Mouse (Mus musculus): ENCODE measurements around the gene Srrm3. TPM values are rescaled to one million over a fixed set of nuclear protein-coding genes. Genes with fewer than 3 reads are reported as not detected.
A peak's percentile ranks its signal among the peaks of the same experiment; 100 is the strongest.

Gene Srrm3
- polyA plus RNA-seq, 1 experiment from 2014 or later = 3.6 TPM

DNA sequence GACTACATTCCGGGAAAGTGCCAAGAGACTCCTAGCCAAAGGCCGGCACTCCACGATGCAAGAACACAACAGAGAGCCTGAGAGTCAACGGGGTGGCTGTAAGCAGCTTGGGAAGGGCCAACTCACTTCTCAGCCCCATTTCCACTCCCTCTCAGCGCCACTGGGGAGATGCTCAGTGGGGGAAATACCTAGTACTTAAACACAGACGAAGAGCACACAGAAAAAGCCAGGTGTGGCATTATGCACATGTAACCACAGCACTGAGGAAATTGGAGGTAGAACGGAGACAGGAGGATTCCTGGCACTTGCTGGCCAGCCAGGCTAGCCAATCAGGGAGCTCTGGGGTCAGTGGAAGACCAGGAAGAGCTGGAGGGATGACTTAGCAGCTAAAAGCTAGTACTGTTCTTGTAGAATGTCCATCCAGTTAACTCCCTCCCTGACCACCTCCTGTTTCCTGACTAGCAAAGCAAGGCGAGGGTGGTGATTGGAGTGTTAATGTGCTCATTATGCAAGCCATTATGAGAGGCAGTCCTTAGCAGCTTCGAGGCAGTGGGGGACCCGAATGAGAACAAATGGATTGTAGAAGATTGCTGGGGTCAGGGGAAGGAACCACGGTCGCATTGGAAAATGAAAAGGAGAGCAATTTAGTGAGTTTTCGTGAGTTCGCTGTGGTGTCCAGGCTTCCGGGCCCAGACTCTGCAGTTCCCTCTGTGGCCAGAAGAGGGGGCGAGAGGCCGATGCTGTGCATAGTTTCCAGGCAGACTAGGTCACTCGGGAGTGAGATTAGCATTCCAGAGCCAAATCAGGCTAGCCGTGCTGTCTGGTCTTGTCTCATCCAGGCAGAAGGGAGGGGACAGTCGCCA, 12.5 kb upstream of the Srrm3 start:
- no peaks in the 10 kb centered on the region for H3K9me3 ChIP-seq
- H3K36me3 ChIP-seq = peaks cover 28% of the 10 kb centered on the region
- H3K9ac ChIP-seq = peak overlapping the region; percentile 36; the same call in 1 of the 2 replicates
- peak overlapping the region; percentile 9; the same call in 1 of the 2 replicates for H3K4me3 ChIP-seq
- H3K4me1 ChIP-seq = no peaks in the 10 kb centered on the region; the same call in 1 of the 2 replicates
- H3K4me2 ChIP-seq (replicated peaks) = peak overlapping the region; percentile 35
- 12% methylated on average over 20 of the region's 20 CpGs for WGBS
- no peaks in the 10 kb centered on the region for H3K27me3 ChIP-seq
- peak; percentile 80 for ATAC-seq (ENCODE audit: insufficient number of reproducible peaks, insufficient read depth, low FRiP score, low TSS enrichment)
- peak overlapping the region; percentile 50; the same call in 1 of the 2 replicates for H3K27ac ChIP-seq

DNA sequence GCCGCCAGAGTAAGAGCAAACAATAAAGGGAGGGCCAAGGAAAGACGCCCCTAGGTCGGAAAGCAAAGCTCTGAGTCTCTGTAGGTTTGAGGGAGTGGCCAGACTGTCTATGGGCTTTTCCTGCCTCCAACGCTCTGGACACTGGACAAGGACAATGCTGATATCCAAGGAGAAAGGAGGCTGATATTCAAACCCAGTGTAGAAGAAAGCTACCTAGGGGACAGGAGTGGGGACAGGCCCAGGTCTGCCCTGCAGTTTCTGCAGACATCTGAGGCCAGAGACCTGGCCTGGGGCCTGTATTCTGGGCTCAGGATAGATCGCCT, 11.9 kb upstream of the Srrm3 start:
- peaks cover 23% of the 10 kb centered on the region for H3K36me3 ChIP-seq
- WGBS = 11% methylated on average over 5 of the region's 5 CpGs
- H3K9me3 ChIP-seq = no peaks in the 10 kb centered on the region
- no peaks in the 10 kb centered on the region; the same call in 1 of the 2 replicates for H3K4me1 ChIP-seq
- H3K9ac ChIP-seq = peak overlapping the region; percentile 19; the same call in 1 of the 2 replicates
- H3K4me2 ChIP-seq (replicated peaks) = peak overlapping the region; percentile 35
- H3K27me3 ChIP-seq = no peaks in the 10 kb centered on the region
- ATAC-seq (ENCODE audit: insufficient number of reproducible peaks, insufficient read depth, low FRiP score, low TSS enrichment) = no peak
- peak overlapping the region; percentile 9; the same call in 1 of the 2 replicates for H3K4me3 ChIP-seq
- peak overlapping the region; percentile 50; the same call in 1 of the 2 replicates for H3K27ac ChIP-seq

DNA sequence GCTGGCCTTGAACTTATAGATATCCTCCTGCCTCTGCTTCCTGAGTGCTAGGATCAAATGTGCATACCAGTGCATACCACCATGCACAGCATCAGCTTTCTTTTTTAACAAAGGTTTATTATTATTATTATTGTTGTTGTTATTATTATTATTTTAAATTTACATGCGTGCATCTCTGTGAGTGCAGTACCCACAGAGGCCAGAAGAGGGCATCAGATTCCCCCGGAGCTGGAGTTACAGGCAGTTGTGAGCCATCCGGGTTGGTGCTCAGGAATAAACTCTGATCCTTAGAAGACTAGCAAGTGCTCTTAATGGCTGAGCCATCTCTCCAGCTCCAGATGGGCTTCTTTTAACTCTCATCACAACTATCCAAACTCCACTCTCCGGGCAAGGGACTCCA, 6.9 kb upstream of the Srrm3 start:
- Histone ChIP-seq H3K27me3 (no peaks in the 10 kb centered on the region), H3K36me3 (no peaks in the 10 kb centered on the region), H3K4me1 (peaks cover 11% of the 10 kb centered on the region), H3K4me2 (replicated peaks) (no peak overlapping the region), H3K4me3 (no peak overlapping the region), H3K9ac (no peak overlapping the region), H3K27ac (no peak overlapping the region), H3K9me3 (0 out of 2 replicates have a peak, but pooled peaks cover 2% of the 10 kb centered on the region)
- 36% methylated on average over 4 of the region's 4 CpGs for WGBS
- ATAC-seq (ENCODE audit: insufficient number of reproducible peaks, insufficient read depth, low FRiP score, low TSS enrichment) = no peak

DNA sequence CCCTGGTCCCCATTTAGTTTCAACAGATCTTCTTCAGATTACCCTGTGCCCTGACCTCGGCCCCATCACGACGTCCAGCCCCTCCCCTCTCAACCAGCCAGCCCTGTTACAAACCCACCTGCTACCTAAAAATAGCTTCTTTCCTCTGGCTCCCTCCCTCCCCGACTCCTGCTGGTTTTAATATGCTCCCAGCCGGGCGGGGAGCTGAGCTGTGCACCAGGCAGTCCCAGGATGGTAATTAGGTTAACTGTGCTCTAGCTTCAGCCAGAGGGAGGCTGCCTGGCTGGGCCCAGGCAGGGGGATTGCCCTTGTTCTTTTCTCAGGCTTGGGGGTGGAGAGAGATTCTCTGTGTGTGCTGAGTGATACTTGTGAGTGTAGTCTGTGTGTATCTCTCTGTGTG, 5.8 kb upstream of the Srrm3 start:
- Histone ChIP-seq H3K27ac (no peak overlapping the region), H3K9me3 (0 out of 2 replicates have a peak, but pooled peaks cover 2% of the 10 kb centered on the region), H3K4me1 (peaks cover 11% of the 10 kb centered on the region), H3K27me3 (no peaks in the 10 kb centered on the region), H3K4me3 (no peak overlapping the region), H3K36me3 (no peaks in the 10 kb centered on the region), H3K4me2 (replicated peaks) (no peak overlapping the region), H3K9ac (no peak overlapping the region)
- 0% methylated on average over 6 of the region's 6 CpGs for whole genome bisulfite sequencing
- ATAC-seq (ENCODE audit: insufficient number of reproducible peaks, insufficient read depth, low FRiP score, low TSS enrichment) = peak; percentile 66; the same call in 1 of the 2 replicates

DNA sequence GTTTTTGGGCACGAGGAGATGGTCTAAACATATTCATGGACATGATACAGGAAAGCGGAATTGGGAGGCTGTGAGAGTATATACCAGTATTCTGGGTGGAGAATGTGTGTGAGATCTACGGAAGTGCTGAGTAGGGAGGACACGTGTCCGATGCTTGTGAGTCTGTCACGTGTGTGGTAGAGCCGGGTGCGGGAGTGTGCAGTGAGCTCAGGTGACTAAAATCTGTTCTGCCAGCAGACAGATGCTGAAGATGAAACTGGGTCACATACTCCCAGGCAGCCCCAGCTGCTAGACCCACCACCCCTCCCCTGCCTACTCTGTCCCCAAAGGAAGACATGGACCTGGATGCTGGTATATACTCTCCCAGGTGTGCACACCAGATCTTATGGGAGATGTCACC, 4.0 kb upstream of the Srrm3 start:
- WGBS = 93% methylated on average over 8 of the region's 8 CpGs
- peaks cover 17% of the 10 kb centered on the region for H3K4me1 ChIP-seq
- H3K27ac ChIP-seq = no peak overlapping the region
- ATAC-seq (ENCODE audit: insufficient number of reproducible peaks, insufficient read depth, low FRiP score, low TSS enrichment) = no peak
- no peaks in the 10 kb centered on the region for H3K36me3 ChIP-seq
- H3K4me2 ChIP-seq (replicated peaks) = no peak overlapping the region
- no peaks in the 10 kb centered on the region for H3K27me3 ChIP-seq
- H3K4me3 ChIP-seq = no peak overlapping the region
- no peak overlapping the region for H3K9ac ChIP-seq
- H3K9me3 ChIP-seq = 0 out of 2 replicates have a peak, but pooled peaks cover 2% of the 10 kb centered on the region

DNA sequence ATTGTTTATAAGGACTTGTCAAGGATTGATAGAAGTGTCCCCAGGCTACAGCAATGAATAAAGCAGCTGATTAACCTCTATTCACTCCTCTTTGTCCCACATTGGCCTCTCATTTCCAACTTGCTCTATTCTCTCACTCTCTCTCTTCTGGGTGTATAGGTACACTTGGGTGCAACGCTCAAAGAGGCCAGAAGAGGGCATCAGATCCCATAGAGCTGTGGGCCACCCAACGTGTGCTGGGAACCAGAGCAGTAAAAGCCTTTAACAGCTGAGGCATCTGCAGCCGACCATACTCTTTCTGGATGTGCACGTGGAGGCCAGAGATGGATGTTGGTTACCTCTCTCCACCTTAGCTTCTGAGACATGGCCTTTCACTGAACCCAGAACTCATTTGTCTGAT, 3.6 kb upstream of the Srrm3 start:
- Histone ChIP-seq H3K27ac (no peak overlapping the region), H3K36me3 (no peaks in the 10 kb centered on the region), H3K4me1 (peaks cover 17% of the 10 kb centered on the region), H3K9me3 (0 out of 2 replicates have a peak, but pooled peaks cover 2% of the 10 kb centered on the region), H3K27me3 (no peaks in the 10 kb centered on the region), H3K4me2 (replicated peaks) (no peak overlapping the region), H3K4me3 (no peak overlapping the region), H3K9ac (no peak overlapping the region)
- WGBS = 64% methylated on average over 4 of the region's 4 CpGs
- no peak for ATAC-seq (ENCODE audit: insufficient number of reproducible peaks, insufficient read depth, low FRiP score, low TSS enrichment)

DNA sequence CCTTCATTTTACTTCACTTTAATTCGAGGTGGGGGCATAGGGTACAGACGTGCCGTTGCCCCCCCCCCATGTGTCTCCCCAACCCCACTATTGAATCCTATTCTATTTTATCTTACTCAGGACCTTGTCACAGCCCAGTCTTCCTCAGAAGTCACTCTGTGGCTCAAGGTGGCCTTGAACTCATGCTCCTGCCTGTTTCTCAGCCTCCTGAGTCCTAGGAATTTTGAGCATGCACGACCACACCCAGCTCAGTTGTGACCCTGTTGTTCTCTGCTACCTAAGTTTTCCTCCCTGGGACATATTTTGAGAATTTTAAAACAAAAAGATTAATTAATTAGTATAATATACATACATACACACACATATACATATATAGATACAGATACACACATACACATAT, 3.0 kb upstream of the Srrm3 start:
- no peak overlapping the region for H3K4me2 ChIP-seq (replicated peaks)
- no peak for ATAC-seq (ENCODE audit: insufficient number of reproducible peaks, insufficient read depth, low FRiP score, low TSS enrichment)
- WGBS = 78% methylated on average over 4 of the region's 4 CpGs

DNA sequence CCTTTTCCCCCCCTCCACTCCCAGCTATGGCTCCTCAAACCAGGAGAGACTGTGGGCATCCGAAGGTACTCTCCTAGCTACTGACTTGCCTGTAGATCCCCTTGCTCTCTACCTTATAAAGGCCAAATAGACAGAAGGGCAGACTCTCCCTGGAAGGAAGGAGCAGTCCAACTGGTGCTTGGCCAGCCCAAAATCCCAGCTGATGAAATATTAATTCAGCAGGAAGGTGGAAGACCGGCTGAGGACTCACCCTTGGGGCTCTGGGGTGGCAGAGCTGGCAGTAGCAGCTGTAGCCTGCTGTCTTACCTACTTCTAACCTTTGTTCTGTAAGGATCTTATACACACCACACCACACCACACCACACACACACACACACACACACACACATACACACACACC, 2.0 kb upstream of the Srrm3 start:
- no peak overlapping the region for H3K4me2 ChIP-seq (replicated peaks)
- no peaks in the 10 kb centered on the region for H3K36me3 ChIP-seq
- no peak overlapping the region for H3K4me3 ChIP-seq
- H3K4me1 ChIP-seq = peaks cover 17% of the 10 kb centered on the region
- H3K27ac ChIP-seq = no peak overlapping the region
- WGBS = 53% methylated on average over 2 of the region's 2 CpGs
- H3K9ac ChIP-seq = no peak overlapping the region
- no peaks in the 10 kb centered on the region for H3K27me3 ChIP-seq
- ATAC-seq (ENCODE audit: insufficient number of reproducible peaks, insufficient read depth, low FRiP score, low TSS enrichment) = no peak
- 0 out of 2 replicates have a peak, but pooled peaks cover 2% of the 10 kb centered on the region for H3K9me3 ChIP-seq

More for the DNA sequence above, 3.0 kb upstream of the Srrm3 start:
- Histone ChIP-seq H3K9me3 (0 out of 2 replicates have a peak, but pooled peaks cover 2% of the 10 kb centered on the region), H3K4me1 (peaks cover 17% of the 10 kb centered on the region), H3K9ac (no peak overlapping the region), H3K27ac (no peak overlapping the region), H3K4me3 (no peak overlapping the region), H3K36me3 (no peaks in the 10 kb centered on the region), H3K27me3 (no peaks in the 10 kb centered on the region)

DNA sequence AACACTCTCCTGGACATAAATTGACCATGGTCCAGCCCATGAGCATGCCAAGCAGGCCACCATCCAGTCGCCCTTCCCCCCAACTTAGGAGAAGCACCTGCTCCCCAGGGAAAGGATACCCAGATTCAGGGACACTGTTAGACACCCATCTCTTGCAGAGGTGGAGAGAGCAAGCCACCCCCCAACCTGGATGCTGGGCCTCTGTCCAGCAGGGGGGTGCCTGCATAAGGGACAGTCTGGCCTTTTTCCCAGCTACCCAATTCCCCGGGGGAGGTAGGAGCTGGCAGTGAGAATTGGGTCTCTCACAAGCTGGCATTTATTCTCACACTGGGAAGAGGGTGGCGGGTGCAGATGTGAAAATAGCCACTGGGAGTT, 560 bp downstream of the Srrm3 start:
- H3K36me3 ChIP-seq = no peaks in the 10 kb centered on the region
- peak overlapping the region; percentile 28; the same call in 1 of the 2 replicates for H3K4me2 ChIP-seq (replicated peaks)
- 0 out of 2 replicates have a peak overlapping the region, but pooled peaks have one; percentile 20 for H3K4me3 ChIP-seq
- H3K9ac ChIP-seq = no peak overlapping the region
- H3K27ac ChIP-seq = no peak overlapping the region
- H3K4me1 ChIP-seq = 0 out of 2 replicates have a peak, but pooled peaks cover 6% of the 10 kb centered on the region
- ATAC-seq (ENCODE audit: insufficient number of reproducible peaks, insufficient read depth, low FRiP score, low TSS enrichment) = no peak
- H3K27me3 ChIP-seq = no peaks in the 10 kb centered on the region
- 44% methylated on average over 3 of the region's 3 CpGs for WGBS
- 0 out of 2 replicates have a peak, but pooled peaks cover 2% of the 10 kb centered on the region for H3K9me3 ChIP-seq

DNA sequence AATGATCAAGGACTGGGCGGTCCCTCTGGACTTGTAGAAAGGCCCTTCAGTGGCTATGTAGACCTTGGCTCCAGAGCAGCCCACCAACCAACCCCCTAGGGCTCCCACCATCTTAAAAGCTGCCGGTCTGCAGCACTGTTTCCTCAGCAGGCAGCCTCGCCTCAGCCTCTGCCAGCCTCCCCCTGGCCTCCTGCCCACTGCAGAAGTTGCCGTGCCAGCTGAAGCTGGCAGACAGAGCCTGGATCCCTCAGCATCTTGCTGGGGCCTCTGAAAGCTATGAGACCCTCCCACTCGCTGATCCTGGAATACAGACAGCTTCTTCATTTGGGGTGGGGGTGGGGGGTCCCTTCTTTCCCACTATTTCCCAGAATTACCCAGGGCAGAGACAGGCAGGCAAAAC, 6.3 kb downstream of the Srrm3 start:
- H3K4me3 ChIP-seq = no peak overlapping the region
- H3K27ac ChIP-seq = no peak overlapping the region
- H3K9ac ChIP-seq = no peak overlapping the region
- H3K4me1 ChIP-seq = no peaks in the 10 kb centered on the region
- WGBS = 68% methylated on average over 5 of the region's 5 CpGs
- no peaks in the 10 kb centered on the region for H3K36me3 ChIP-seq
- no peaks in the 10 kb centered on the region for H3K9me3 ChIP-seq
- no peak for ATAC-seq (ENCODE audit: insufficient number of reproducible peaks, insufficient read depth, low FRiP score, low TSS enrichment)
- H3K27me3 ChIP-seq = no peaks in the 10 kb centered on the region
- H3K4me2 ChIP-seq (replicated peaks) = no peak overlapping the region

DNA sequence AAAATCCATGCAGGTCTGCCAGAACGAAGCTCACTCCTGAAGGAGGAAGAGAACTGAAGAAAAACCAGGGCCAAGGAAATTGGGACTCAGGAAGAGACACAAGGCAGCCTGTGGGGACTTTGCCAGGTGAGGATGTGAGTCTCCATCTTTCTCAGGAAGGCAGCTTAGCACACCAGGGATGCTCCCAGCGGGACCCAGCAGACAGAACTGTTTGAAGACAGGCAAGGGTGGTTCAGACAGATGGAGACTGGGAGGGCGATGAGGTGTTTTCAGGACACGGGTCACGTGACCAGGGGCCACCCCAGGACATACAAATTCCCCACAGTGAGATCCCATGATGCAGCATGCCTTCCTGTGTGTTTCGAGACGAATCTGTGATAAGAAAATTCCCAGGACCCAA, 11.8 kb downstream of the Srrm3 start:
- peaks cover 8% of the 10 kb centered on the region for H3K4me1 ChIP-seq
- H3K27me3 ChIP-seq = peaks cover 9% of the 10 kb centered on the region; the same call in 1 of the 2 replicates
- H3K9ac ChIP-seq = no peak overlapping the region
- H3K4me3 ChIP-seq = no peak overlapping the region
- 42% methylated on average over 7 of the region's 7 CpGs for WGBS
- ATAC-seq (ENCODE audit: insufficient number of reproducible peaks, insufficient read depth, low FRiP score, low TSS enrichment) = no peak
- no peak overlapping the region for H3K27ac ChIP-seq
- no peaks in the 10 kb centered on the region for H3K36me3 ChIP-seq
- no peaks in the 10 kb centered on the region for H3K9me3 ChIP-seq
- H3K4me2 ChIP-seq (replicated peaks) = no peak overlapping the region
